9 mouse cellular contexts compared by ENCODE assay signal in genomic region chr17:36825525-36825924, GRCm38 (mm10). TPM values are rescaled to one million over a fixed set of nuclear protein-coding genes. Genes with fewer than 3 reads are reported as not detected.
DNase-seq lines count a peak whose midpoint lies in the region; ATAC-seq and TF ChIP-seq lines count a peak whose summit lies in the region.
"Had no signal": no experiment of that assay in that cellular context is flagged by ENCODE, and none has a peak within 500 bp of the region (broad histone marks: within the 10 kb centered on the region; RNA-seq: fewer than 3 reads in every experiment).

No protein-coding gene starts in this region.

- peak overlapping the region; percentile 40 for H3K4me2 ChIP-seq in forebrain, postnatal 0 days (ENCODE audit: low read depth)

- peaks cover 1 to 9% of the 10 kb centered on the region in 2 experiments; a peak in 3 of 4 replicates for H3K27me3 ChIP-seq in MEL (ENCODE audit: control insufficient read depth in 1 of 2, insufficient read depth in 2 of 2, low read length in 2 of 2)
- no peaks in the 10 kb centered on the region for H3K27me3 ChIP-seq in forebrain, postnatal 0 days (ENCODE audit: insufficient read depth, low read length)

- no peak for TF ChIP-seq EP300 in MEL (IDR thresholded peaks at IDR 0.05; ENCODE audit: low read depth in 1 of 2, low read length in 2 of 2)

- no peaks in the 10 kb centered on the region for H3K79me2 ChIP-seq in MEL (ENCODE audit: control insufficient read depth, insufficient read depth, low read length, poor library complexity)

- no peak overlapping the region for H3K27ac ChIP-seq in layer of hippocampus, adult 2 months
- no peak overlapping the region for H3K27ac ChIP-seq in MEL (ENCODE audit: control insufficient read depth, low read depth, low read length)
- H3K27ac ChIP-seq in forebrain, postnatal 0 days (ENCODE audit: low read depth, low read length): no peak overlapping the region

- TF ChIP-seq CTCF in layer of hippocampus, adult 2 months (conservative IDR thresholded peaks at IDR 0.05): no peak; the same call in 1 of the 2 replicates
- peak; percentile 11 to 58 (median 16); a peak in 4 of 6 replicates for TF ChIP-seq CTCF in MEL (IDR thresholded peaks at IDR 0.05 in 2 of 3, conservative IDR thresholded peaks at IDR 0.05 in 1 of 3; ENCODE audit: control insufficient read depth in 1 of 3, insufficient read depth in 1 of 3, low read depth in 2 of 3, low read length in 3 of 3, poor library complexity in 1 of 3, severe bottlenecking in 1 of 3)
- peak; percentile 40; the same call in 1 of the 2 replicates for TF ChIP-seq CTCF in forebrain, postnatal 0 days (IDR thresholded peaks at IDR 0.05; ENCODE audit: low read depth)

- no peaks in the 10 kb centered on the region for H3K9me3 ChIP-seq in MEL (replicated peaks; ENCODE audit: insufficient read depth, low read length)
- H3K9me3 ChIP-seq in forebrain, postnatal 0 days (ENCODE audit: low read length): no peaks in the 10 kb centered on the region

- peak; percentile 85 for ATAC-seq in forebrain, postnatal 0 days
- peak; percentile 44; the same call in 1 of the 2 replicates for ATAC-seq in neutrophil, adult 5-6 weeks (ENCODE audit: extremely low read depth, insufficient number of reproducible peaks, low FRiP score, poor library complexity, severe bottlenecking)

- no peak for TF ChIP-seq POLR2A in MEL (IDR thresholded peaks at IDR 0.05; ENCODE audit: control insufficient read depth in 1 of 2, insufficient read depth in 1 of 2, low read depth in 1 of 2, low read length in 2 of 2, poor library complexity in 1 of 2)

- WGBS in forebrain, postnatal 0 days: 24% methylated on average over 4 of the region's 4 CpGs

- no peak; the same call in 1 of the 2 replicates for TF ChIP-seq RAD21 in MEL (IDR thresholded peaks at IDR 0.05; ENCODE audit: low read depth, low read length)

- no peak for DNase-seq in layer of hippocampus, adult 2 months (ENCODE audit: low spot score in 2 of 2)
- DNase-seq in layer of hippocampus, postnatal 36 days: no peak
- DNase-seq in MEL (ENCODE audit: low read depth, low spot score): peak; percentile 41
- peak; percentile 53 for DNase-seq in forebrain, postnatal 0 days
- DNase-seq in frontal cortex, postnatal 14 days (ENCODE audit: low spot score in 2 of 2): no peak
- no peak for DNase-seq in right cerebral cortex, adult 18-20 months
- DNase-seq in layer of hippocampus, adult 8-10 months (ENCODE audit: low spot score in 2 of 2): no peak

- no peaks in the 10 kb centered on the region; a peak in 1 of 4 replicates for H3K4me1 ChIP-seq in MEL (ENCODE audit: control insufficient read depth in 1 of 2, insufficient read depth in 2 of 2, low read length in 2 of 2)
- H3K4me1 ChIP-seq in forebrain, postnatal 0 days (ENCODE audit: insufficient read depth): no peaks in the 10 kb centered on the region

- no peaks in the 10 kb centered on the region for H3K36me3 ChIP-seq in MEL (ENCODE audit: control insufficient read depth in 1 of 2, insufficient read depth in 2 of 2, low read length in 2 of 2)
- H3K36me3 ChIP-seq in forebrain, postnatal 0 days (ENCODE audit: insufficient read depth): no peaks in the 10 kb centered on the region

- no peak overlapping the region for H3K9ac ChIP-seq in MEL (ENCODE audit: control insufficient read depth, low read depth, low read length, poor library complexity, severe bottlenecking)
- no peak overlapping the region for H3K9ac ChIP-seq in forebrain, postnatal 0 days

- peak overlapping the region; percentile 27; the same call in 1 of the 2 replicates for H3K4me3 ChIP-seq in layer of hippocampus, adult 2 months
- H3K4me3 ChIP-seq in MEL (ENCODE audit: control insufficient read depth in 1 of 2, insufficient read depth in 1 of 2, low read depth in 2 of 2, low read length in 2 of 2): no peak overlapping the region
- H3K4me3 ChIP-seq in forebrain, postnatal 0 days (ENCODE audit: low read depth, low read length): no peak overlapping the region

TF ChIP-seq in MEL, 35 proteins besides CTCF, POLR2A, EP300 and RAD21:
- no peak for TF ChIP-seq SIN3A (IDR thresholded peaks at IDR 0.05; ENCODE audit: low read length)
- 0 out of 2 replicates have a peak, but pooled peaks have one; percentile 10 for TF ChIP-seq SMC3 (IDR thresholded peaks at IDR 0.05; ENCODE audit: low read depth, low read length)

RNA-seq across cellular contexts. Expression of gene Trim26, which starts 11.4 kb away (rescaled TPM):
- 10 to 100 TPM; 22.5 to 26.1 TPM for total RNA-seq in layer of hippocampus, adult 2 months (2021)
- 10 to 100 TPM; 15.9 to 20.3 TPM for total RNA-seq in layer of hippocampus, postnatal 36 days (2021)
- 4.9 and 5.6 TPM in 2 replicates for total RNA-seq in MEL (2012; rRNA removed)
- 10 to 100 TPM in 1 of 2 experiments, not detected in 1; 12.4 TPM for polyA plus RNA-seq in MEL (2012; ENCODE audit: insufficient read depth in 1 of 2, insufficient read length in 2 of 2, low read depth in 1 of 2, low replicate concordance in 2 of 2, missing spikeins in 1 of 2)
- 19.3 and 30.6 TPM in 2 replicates for total RNA-seq in forebrain, postnatal 0 days (2014; rRNA removed)
- polyA plus RNA-seq in forebrain, postnatal 0 days (2015; fragmentation: Nextera tagmentation; extraction: Ambion mirVana): 21.3 and 36.6 TPM in 2 replicates
- 81.9 and 95.2 TPM in 2 replicates for total RNA-seq in neutrophil, adult 5-6 weeks (2017)
- total RNA-seq in layer of hippocampus, adult 8-10 months (2022): 10 to 100 TPM; 22.1 to 26.5 (median 23.2) TPM

RNA-seq across cellular contexts. Expression of gene H2-M10.6, which starts 13.6 kb away (rescaled TPM):
- not detected for total RNA-seq in layer of hippocampus, adult 2 months (2021)
- not detected for total RNA-seq in layer of hippocampus, postnatal 36 days (2021)
- total RNA-seq in MEL (2012; rRNA removed): not detected in 2 replicates
- polyA plus RNA-seq in MEL (2012; ENCODE audit: insufficient read depth in 1 of 2, insufficient read length in 2 of 2, low read depth in 1 of 2, low replicate concordance in 2 of 2, missing spikeins in 1 of 2): not detected
- total RNA-seq in forebrain, postnatal 0 days (2014; rRNA removed): not detected in 2 replicates
- polyA plus RNA-seq in forebrain, postnatal 0 days (2015; fragmentation: Nextera tagmentation; extraction: Ambion mirVana): not detected in 2 replicates
- not detected in 2 replicates for total RNA-seq in neutrophil, adult 5-6 weeks (2017)
- not detected for total RNA-seq in layer of hippocampus, adult 8-10 months (2022)
- total RNA-seq: layer of hippocampus, adult 18-20 months had no signal

RNA-seq across cellular contexts. Expression of gene Trim15, which starts 41.5 kb away (rescaled TPM):
- not detected for total RNA-seq in layer of hippocampus, adult 2 months (2021)
- total RNA-seq in layer of hippocampus, postnatal 36 days (2021): not detected
- total RNA-seq in MEL (2012; rRNA removed): not detected in 2 replicates
- polyA plus RNA-seq in MEL (2012; ENCODE audit: insufficient read depth in 1 of 2, insufficient read length in 2 of 2, low read depth in 1 of 2, low replicate concordance in 2 of 2, missing spikeins in 1 of 2): under 1 TPM in 1 of 2 experiments, not detected in 1; 0.07 TPM
- total RNA-seq in forebrain, postnatal 0 days (2014; rRNA removed): 0.15 and 0.19 TPM in 2 replicates
- polyA plus RNA-seq in forebrain, postnatal 0 days (2015; fragmentation: Nextera tagmentation; extraction: Ambion mirVana): 0.23 and 0.31 TPM in 2 replicates
- not detected in 2 replicates for total RNA-seq in neutrophil, adult 5-6 weeks (2017)
- total RNA-seq in layer of hippocampus, adult 8-10 months (2022): not detected
- total RNA-seq: layer of hippocampus, adult 18-20 months had no signal

RNA-seq across cellular contexts. Expression of gene Trim10, which starts 43.8 kb away (rescaled TPM):
- not detected for total RNA-seq in layer of hippocampus, adult 2 months (2021)
- not detected for total RNA-seq in layer of hippocampus, postnatal 36 days (2021)
- 20.6 and 30.2 TPM in 2 replicates for total RNA-seq in MEL (2012; rRNA removed)
- 10 to 100 TPM in 1 of 2 experiments, not detected in 1; 30.4 TPM for polyA plus RNA-seq in MEL (2012; ENCODE audit: insufficient read depth in 1 of 2, insufficient read length in 2 of 2, low read depth in 1 of 2, low replicate concordance in 2 of 2, missing spikeins in 1 of 2)
- 0.15 TPM in 1 of 2 replicates, not detected in the other for total RNA-seq in forebrain, postnatal 0 days (2014; rRNA removed)
- 0.14 and 0.22 TPM in 2 replicates for polyA plus RNA-seq in forebrain, postnatal 0 days (2015; fragmentation: Nextera tagmentation; extraction: Ambion mirVana)
- 4.7 and 6.0 TPM in 2 replicates for total RNA-seq in neutrophil, adult 5-6 weeks (2017)
- total RNA-seq in layer of hippocampus, adult 8-10 months (2022): not detected
- total RNA-seq: layer of hippocampus, adult 18-20 months had no signal

RNA-seq across cellular contexts. Expression of gene H2-M10.5, which starts 52.8 kb away (rescaled TPM):
- not detected for total RNA-seq in layer of hippocampus, adult 2 months (2021)
- not detected for total RNA-seq in layer of hippocampus, postnatal 36 days (2021)
- total RNA-seq in MEL (2012; rRNA removed): not detected in 2 replicates
- polyA plus RNA-seq in MEL (2012; ENCODE audit: insufficient read depth in 1 of 2, insufficient read length in 2 of 2, low read depth in 1 of 2, low replicate concordance in 2 of 2, missing spikeins in 1 of 2): not detected
- total RNA-seq in forebrain, postnatal 0 days (2014; rRNA removed): not detected in 2 replicates
- not detected in 2 replicates for polyA plus RNA-seq in forebrain, postnatal 0 days (2015; fragmentation: Nextera tagmentation; extraction: Ambion mirVana)
- total RNA-seq in neutrophil, adult 5-6 weeks (2017): not detected in 2 replicates
- not detected for total RNA-seq in layer of hippocampus, adult 8-10 months (2022)
- total RNA-seq: layer of hippocampus, adult 18-20 months had no signal

Comparison
In these comparisons a context has a peak if more than half of its experiments do, and no peak if none do; other contexts are left out.
1. DNase-seq: peak in MEL (single experiment) and forebrain, postnatal 0 days (single experiment); none in layer of hippocampus, adult 2 months (0 of 2), layer of hippocampus, postnatal 36 days (0 of 2), frontal cortex, postnatal 14 days (0 of 2), right cerebral cortex, adult 18-20 months (single experiment) and layer of hippocampus, adult 8-10 months (0 of 2).